Mouse (Mus musculus): ENCODE measurements at regions not wholly inside any gene's neighbourhood (a gene's known extent, or its start where the extent isn't known, plus 50 kb on each side); places are given as distances from the start of the nearest gene placed in this dataset.

DNA sequence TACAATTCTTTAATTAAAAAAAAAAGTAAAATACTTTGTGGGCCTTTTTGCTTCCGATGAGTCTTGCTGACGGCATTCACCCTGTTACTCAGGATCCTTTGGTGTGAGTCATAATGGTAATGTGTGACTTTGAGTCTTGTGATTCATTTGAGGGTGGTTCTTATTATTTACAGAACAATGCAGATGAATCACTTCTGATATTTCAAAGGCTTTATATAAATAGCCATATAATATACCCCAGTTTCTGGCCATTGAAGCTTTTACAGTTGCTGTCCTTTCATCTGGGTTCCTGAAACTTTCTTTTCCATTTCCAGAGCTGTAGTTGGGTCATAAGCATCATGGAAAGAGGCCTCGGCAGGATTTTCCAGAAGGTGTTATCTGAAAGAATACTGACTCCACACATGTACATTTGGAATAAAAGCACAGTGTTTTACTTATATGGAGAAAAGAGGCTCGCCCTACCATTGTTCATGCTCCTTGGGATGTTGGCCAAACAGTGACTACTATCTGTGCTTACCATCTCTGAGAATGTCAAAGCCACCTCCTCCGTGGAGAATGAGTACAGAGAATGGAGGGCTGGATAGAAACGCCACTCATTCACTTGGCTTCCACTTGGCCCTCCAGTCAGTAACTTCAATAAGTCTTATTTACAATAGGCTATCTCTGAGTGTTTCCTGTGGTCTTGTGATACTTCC lies 385.1 kb upstream of the Fam98a start:
- no peaks in the 10 kb centered on the region for H3K4me1 ChIP-seq (ENCODE audit: control insufficient read depth, insufficient read depth, low read length)
- TF ChIP-seq CTCF (IDR thresholded peaks at IDR 0.05; ENCODE audit: control insufficient read depth, insufficient read depth, insufficient replicate concordance, low read depth, low read length) (no peak), POLR2A (IDR thresholded peaks at IDR 0.05; ENCODE audit: control insufficient read depth, low read depth, low read length) (no peak)

GRCm38 (mm10) chr17:75931022-75931421 lies 379.3 kb upstream of the Fam98a start:
- no peak overlapping the region for H3K4me3 ChIP-seq (ENCODE audit: control insufficient read depth, low read depth, low read length)
- no peaks in the 10 kb centered on the region for H3K36me3 ChIP-seq (ENCODE audit: control insufficient read depth, insufficient read depth, low read length)
- no peaks in the 10 kb centered on the region for H3K4me1 ChIP-seq (ENCODE audit: control insufficient read depth, insufficient read depth, low read length)
- no peaks in the 10 kb centered on the region for H3K27me3 ChIP-seq (ENCODE audit: control insufficient read depth, insufficient read depth, low read length)
- no peak overlapping the region for H3K27ac ChIP-seq (ENCODE audit: control insufficient read depth, insufficient read depth, low read depth, low read length)
- TF ChIP-seq POLR2A (IDR thresholded peaks at IDR 0.05; ENCODE audit: control insufficient read depth, low read depth, low read length) (no peak), CTCF (IDR thresholded peaks at IDR 0.05; ENCODE audit: control insufficient read depth, insufficient read depth, insufficient replicate concordance, low read depth, low read length) (peak; percentile 19; the same call in 1 of the 2 replicates)

More for the DNA sequence above, 385.1 kb upstream of the Fam98a start:
- Histone ChIP-seq H3K4me3 (ENCODE audit: control insufficient read depth, low read depth, low read length) (no peak overlapping the region), H3K27ac (ENCODE audit: control insufficient read depth, insufficient read depth, low read depth, low read length) (no peak overlapping the region), H3K27me3 (ENCODE audit: control insufficient read depth, insufficient read depth, low read length) (no peaks in the 10 kb centered on the region), H3K36me3 (ENCODE audit: control insufficient read depth, insufficient read depth, low read length) (no peaks in the 10 kb centered on the region)

- Histone ChIP-seq H3K4me1 (ENCODE audit: control insufficient read depth, insufficient read depth, low read length) (no peaks in the 10 kb centered on the region), H3K27me3 (ENCODE audit: control insufficient read depth, insufficient read depth, low read length) (no peaks in the 10 kb centered on the region), H3K4me3 (ENCODE audit: control insufficient read depth, low read depth, low read length) (no peak overlapping the region), H3K27ac (ENCODE audit: control insufficient read depth, insufficient read depth, low read depth, low read length) (no peak overlapping the region), H3K36me3 (ENCODE audit: control insufficient read depth, insufficient read depth, low read length) (no peaks in the 10 kb centered on the region)
- TF ChIP-seq POLR2A (IDR thresholded peaks at IDR 0.05; ENCODE audit: control insufficient read depth, low read depth, low read length) (no peak), CTCF (IDR thresholded peaks at IDR 0.05; ENCODE audit: control insufficient read depth, insufficient read depth, insufficient replicate concordance, low read depth, low read length) (no peak)
Observed at GRCm38 (mm10) chr17:75920240-75920639, 368.5 kb upstream of the Fam98a start.

- Histone ChIP-seq H3K27ac (ENCODE audit: control insufficient read depth, insufficient read depth, low read depth, low read length) (no peak overlapping the region), H3K4me3 (ENCODE audit: control insufficient read depth, low read depth, low read length) (no peak overlapping the region), H3K36me3 (ENCODE audit: control insufficient read depth, insufficient read depth, low read length) (no peaks in the 10 kb centered on the region), H3K27me3 (ENCODE audit: control insufficient read depth, insufficient read depth, low read length) (no peaks in the 10 kb centered on the region), H3K4me1 (ENCODE audit: control insufficient read depth, insufficient read depth, low read length) (no peaks in the 10 kb centered on the region)
- TF ChIP-seq POLR2A (IDR thresholded peaks at IDR 0.05; ENCODE audit: control insufficient read depth, low read depth, low read length) = no peak
- TF ChIP-seq CTCF (IDR thresholded peaks at IDR 0.05; ENCODE audit: control insufficient read depth, insufficient read depth, insufficient replicate concordance, low read depth, low read length) = no peak
Observed at GRCm38 (mm10) chr17:75917020-75917419, 365.3 kb upstream of the Fam98a start.

DNA sequence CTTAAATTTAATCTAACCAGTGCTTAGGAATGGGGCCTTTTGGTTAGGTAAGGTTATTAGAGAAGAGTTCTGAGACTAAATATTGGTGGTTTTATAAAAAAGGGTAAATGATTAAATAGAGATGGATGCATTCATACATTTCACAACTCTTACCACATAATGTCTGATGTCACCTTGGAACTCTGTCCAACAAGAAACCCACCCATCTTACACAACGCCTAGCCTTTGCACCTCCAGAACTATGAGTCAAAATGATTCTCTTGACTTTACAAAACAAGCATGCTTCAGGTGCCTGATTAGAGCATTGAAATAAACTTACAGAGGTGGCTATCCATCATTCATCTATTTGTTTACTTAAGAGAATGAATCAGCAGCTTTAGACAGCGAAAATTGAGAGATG lies 364.8 kb upstream of the Fam98a start:
- Histone ChIP-seq H3K27ac (ENCODE audit: control insufficient read depth, insufficient read depth, low read depth, low read length) (no peak overlapping the region), H3K27me3 (ENCODE audit: control insufficient read depth, insufficient read depth, low read length) (no peaks in the 10 kb centered on the region), H3K4me3 (ENCODE audit: control insufficient read depth, low read depth, low read length) (no peak overlapping the region), H3K4me1 (ENCODE audit: control insufficient read depth, insufficient read depth, low read length) (no peaks in the 10 kb centered on the region), H3K36me3 (ENCODE audit: control insufficient read depth, insufficient read depth, low read length) (no peaks in the 10 kb centered on the region)
- TF ChIP-seq POLR2A (IDR thresholded peaks at IDR 0.05; ENCODE audit: control insufficient read depth, low read depth, low read length) (no peak), CTCF (IDR thresholded peaks at IDR 0.05; ENCODE audit: control insufficient read depth, insufficient read depth, insufficient replicate concordance, low read depth, low read length) (no peak)

DNA sequence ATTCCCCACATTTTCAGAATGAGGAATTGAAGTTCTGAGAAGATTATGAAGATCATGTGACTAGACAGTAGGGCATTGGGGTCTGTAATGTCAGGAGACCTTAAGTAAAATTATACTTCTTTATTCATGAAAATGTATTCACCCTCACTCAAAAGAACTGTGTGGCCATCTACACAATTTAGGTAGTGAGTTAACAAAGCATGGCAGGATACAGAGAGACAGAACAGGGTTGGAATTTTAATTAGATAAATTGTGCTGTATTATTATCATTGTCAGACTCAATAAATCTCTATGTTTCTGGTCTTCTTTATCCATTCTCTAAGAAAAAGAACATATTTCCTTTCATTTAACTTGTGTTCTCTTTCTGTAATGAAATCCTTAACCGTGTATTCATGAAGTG lies 363.5 kb upstream of the Fam98a start:
- Histone ChIP-seq H3K4me3 (ENCODE audit: control insufficient read depth, low read depth, low read length) (no peak overlapping the region), H3K27ac (ENCODE audit: control insufficient read depth, insufficient read depth, low read depth, low read length) (no peak overlapping the region), H3K4me1 (ENCODE audit: control insufficient read depth, insufficient read depth, low read length) (no peaks in the 10 kb centered on the region), H3K36me3 (ENCODE audit: control insufficient read depth, insufficient read depth, low read length) (no peaks in the 10 kb centered on the region), H3K27me3 (ENCODE audit: control insufficient read depth, insufficient read depth, low read length) (no peaks in the 10 kb centered on the region)
- TF ChIP-seq POLR2A (IDR thresholded peaks at IDR 0.05; ENCODE audit: control insufficient read depth, low read depth, low read length) = no peak
- no peak for TF ChIP-seq CTCF (IDR thresholded peaks at IDR 0.05; ENCODE audit: control insufficient read depth, insufficient read depth, insufficient replicate concordance, low read depth, low read length)

GRCm38 (mm10) chr17:75907085-75907484 lies 355.3 kb upstream of the Fam98a start:
- Histone ChIP-seq H3K36me3 (ENCODE audit: control insufficient read depth, insufficient read depth, low read length) (no peaks in the 10 kb centered on the region), H3K27ac (ENCODE audit: control insufficient read depth, insufficient read depth, low read depth, low read length) (no peak overlapping the region), H3K4me1 (ENCODE audit: control insufficient read depth, insufficient read depth, low read length) (no peaks in the 10 kb centered on the region), H3K27me3 (ENCODE audit: control insufficient read depth, insufficient read depth, low read length) (no peaks in the 10 kb centered on the region), H3K4me3 (ENCODE audit: control insufficient read depth, low read depth, low read length) (no peak overlapping the region)
- no peak for TF ChIP-seq CTCF (IDR thresholded peaks at IDR 0.05; ENCODE audit: control insufficient read depth, insufficient read depth, insufficient replicate concordance, low read depth, low read length)
- TF ChIP-seq POLR2A (IDR thresholded peaks at IDR 0.05; ENCODE audit: control insufficient read depth, low read depth, low read length) = no peak

Data from testis, adult 2 months (tissue).